Mouse (Mus musculus): ENCODE measurements around the gene Cit.

Cit gene

GRCm38 (mm10) chr5:116045581-116045980 lies 200.5 kb downstream of the Cit start:
- DNase-seq (ENCODE audit: low spot score) = no peak

DNA sequence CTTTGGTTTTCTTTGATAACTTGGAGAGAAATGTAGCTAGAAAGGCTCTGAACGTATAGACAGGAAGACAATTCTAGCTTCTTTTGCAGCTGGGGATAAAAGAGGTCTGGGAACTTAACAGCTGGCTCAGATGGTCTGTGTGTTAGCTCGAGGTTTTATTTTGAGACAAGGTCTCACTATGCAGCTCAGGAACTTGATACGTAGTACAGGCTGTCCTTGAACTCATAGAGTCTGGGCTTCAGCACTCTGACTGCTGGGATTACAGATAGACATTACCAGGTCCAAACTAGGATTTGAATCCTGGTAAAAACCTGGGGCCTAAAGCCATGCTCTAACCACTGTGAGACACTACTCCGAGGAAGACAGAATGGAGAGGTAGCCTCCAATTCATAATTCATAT lies 201.2 kb downstream of the Cit start:
- no peak for DNase-seq (ENCODE audit: low spot score)

- DNase-seq (ENCODE audit: low spot score) = no peak
These were observed 203.2 kb downstream of the Cit start for GRCm38 (mm10) chr5:116048321-116048720.

DNA sequence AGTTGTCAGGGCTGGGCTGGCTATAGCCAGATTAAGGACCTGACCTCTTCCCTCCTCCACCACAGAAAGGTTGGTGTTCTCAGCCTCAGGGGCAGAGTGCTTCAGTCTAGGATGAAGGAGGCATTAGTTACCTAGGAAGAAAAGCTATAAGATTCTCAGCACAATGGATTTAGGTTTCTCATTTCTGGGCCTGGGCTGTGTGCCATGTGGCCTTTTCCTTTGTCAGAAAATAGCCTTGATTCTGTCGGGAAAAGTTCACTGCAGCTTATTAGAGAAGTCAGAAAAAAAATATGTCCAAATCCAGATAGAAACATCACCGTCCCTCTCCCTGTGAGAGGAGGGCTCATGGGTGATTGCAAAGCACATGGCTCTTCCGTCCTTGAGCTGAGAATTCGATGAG lies 204.7 kb downstream of the Cit start:
- no peak for DNase-seq (ENCODE audit: low spot score)

GRCm38 (mm10) chr5:116052171-116052570 lies 207.1 kb downstream of the Cit start:
- DNase-seq (ENCODE audit: low spot score) = no peak

- no peak for DNase-seq (ENCODE audit: low spot score)
These were observed 207.7 kb downstream of the Cit start for GRCm38 (mm10) chr5:116052826-116053225.

Data from ovary, adult 18-20 months (tissue).